Mouse (Mus musculus) neural tube, embryonic 11.5 days (tissue): ENCODE results near the gene Synm. TPM values are rescaled to one million over a fixed set of nuclear protein-coding genes. Genes with fewer than 3 reads are reported as not detected.

ENCODE experiments used
- ATAC-seq: fragments of 200-750 bp; cut with Nextera tagmentation; 2 replicates; pipeline ENCODE4 v1.8.0; 2017; ENCODE audit warnings: moderate number of reproducible peaks, mild to moderate bottlenecking, moderate TSS enrichment, moderate library complexity; ENCODE audit not compliant: insufficient read depth, low FRiP score, low TSS enrichment
- DNase-seq: peaks from one replicate; pipeline ENCODE4 v3.0.0-alpha.2; 2015; ENCODE audit warnings: low spot score
- H3K27ac ChIP-seq: fragments of 300-500 bp; sonication (generic); 2 replicates; pipeline ENCODE4 v1.5.1; 2014; ENCODE audit warnings: low read depth, mild to moderate bottlenecking, low read length
- H3K27me3 ChIP-seq: fragments of 300-500 bp; sonication (generic); 2 replicates; pipeline ENCODE4 v1.6.1; 2014; ENCODE audit warnings: mild to moderate bottlenecking, low read length, mixed read lengths; ENCODE audit not compliant: control insufficient read depth, insufficient read depth
- H3K36me3 ChIP-seq: fragments of 300-500 bp; sonication (generic); 2 replicates; pipeline ENCODE4 v1.6.1; 2014; ENCODE audit warnings: mild to moderate bottlenecking, low read length, moderate library complexity, mixed read lengths; ENCODE audit not compliant: control insufficient read depth, insufficient read depth
- H3K4me1 ChIP-seq: fragments of 300-500 bp; sonication (generic); 2 replicates; pipeline ENCODE4 v1.6.1; 2014; ENCODE audit warnings: low read length, mixed read lengths; ENCODE audit not compliant: control insufficient read depth, insufficient read depth
- H3K4me2 ChIP-seq: fragments of 300-500 bp; sonication (generic); 2 replicates; pipeline ENCODE4 v1.6.1; 2014; ENCODE audit warnings: low read depth, mild to moderate bottlenecking, moderate library complexity
- H3K4me3 ChIP-seq: fragments of 300-500 bp; sonication (generic); 2 replicates; pipeline ENCODE4 v1.5.1; 2014; ENCODE audit warnings: low read depth, low read length
- H3K9ac ChIP-seq: fragments of 300-500 bp; sonication (generic); 2 replicates; pipeline ENCODE4 v1.6.1; 2014; ENCODE audit warnings: mild to moderate bottlenecking, low read length
- H3K9me3 ChIP-seq: fragments of 300-500 bp; sonication (generic); 2 replicates; pipeline ENCODE4 v1.6.1; 2016; ENCODE audit warnings: low read length; ENCODE audit not compliant: control insufficient read depth
- WGBS: fragments of 180-500 bp; shearing (Covaris S2); extraction: QIAGEN DNeasy Blood & Tissue Kit; methylation state at CpG from one replicate; pipeline ENCODE4 v1.1.7; 2014; 5-methylcytosine and 5-hydroxymethylcytosine counted together
- microRNA-seq: library from miRNA; unstranded; fragments of <30 nt; microRNA quantifications from one replicate; pipeline ENCODE4, GENCODE M21; 2016
- polyA plus RNA-seq: library from polyadenylated mRNA; unstranded; fragments of >200 nt; fragmentation: Nextera tagmentation; extraction: Ambion mirVana; gene quantifications from 2 replicates; pipeline ENCODE4 v1.2.1, GENCODE M21; 2014

Gene Synm
- polyA plus RNA-seq, 1 experiment from 2014 or later, result 5.8 TPM

DNA sequence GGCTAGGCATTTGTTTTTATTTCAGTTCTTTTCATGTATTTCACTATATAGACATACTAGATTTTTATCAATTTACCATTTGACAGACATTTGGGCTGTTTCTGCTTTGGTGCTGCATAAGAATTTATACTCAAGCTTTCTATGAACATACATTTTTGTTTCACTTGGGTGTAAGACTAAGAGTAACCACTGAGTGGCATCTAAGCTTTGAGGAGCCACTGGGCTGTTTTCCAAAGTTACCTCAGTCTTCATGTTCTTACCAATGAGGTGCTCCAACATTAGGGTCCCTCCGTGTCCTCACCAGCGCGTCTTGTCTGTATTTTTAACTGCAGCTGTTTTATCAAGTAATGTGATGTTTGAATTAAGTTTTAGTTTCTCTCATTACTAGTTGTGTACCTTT lies 73.0 kb downstream of the Synm start:
- H3K4me2 ChIP-seq, result no peak overlapping the region
- no peaks in the 10 kb centered on the region for H3K4me1 ChIP-seq
- no peak overlapping the region for H3K4me3 ChIP-seq
- H3K9ac ChIP-seq, result no peak overlapping the region
- no peak for ATAC-seq
- H3K27ac ChIP-seq, result no peak overlapping the region
- no peaks in the 10 kb centered on the region for H3K27me3 ChIP-seq
- no peaks in the 10 kb centered on the region for H3K9me3 ChIP-seq
- no peaks in the 10 kb centered on the region for H3K36me3 ChIP-seq
- 95% methylated on average over 3 of the region's 3 CpGs for WGBS
- DNase-seq, result no peak

- Histone ChIP-seq H3K4me3 (no peak overlapping the region), H3K4me1 (no peaks in the 10 kb centered on the region), H3K27ac (no peak overlapping the region), H3K27me3 (no peaks in the 10 kb centered on the region), H3K9me3 (no peaks in the 10 kb centered on the region), H3K9ac (no peak overlapping the region), H3K36me3 (no peaks in the 10 kb centered on the region), H3K4me2 (no peak overlapping the region)
- no peak for DNase-seq
- ATAC-seq, result no peak
- 87% methylated on average over 16 of the region's 16 CpGs for WGBS
These were observed 76.5 kb downstream of the Synm start for GRCm38 (mm10) chr7:67683006-67683405.

GRCm38 (mm10) chr7:67681078-67681477 lies 78.5 kb downstream of the Synm start:
- Histone ChIP-seq H3K4me2 (no peak overlapping the region), H3K4me3 (no peak overlapping the region), H3K36me3 (no peaks in the 10 kb centered on the region), H3K9me3 (no peaks in the 10 kb centered on the region), H3K27ac (no peak overlapping the region), H3K9ac (no peak overlapping the region), H3K27me3 (no peaks in the 10 kb centered on the region), H3K4me1 (no peaks in the 10 kb centered on the region)
- ATAC-seq (no peak), DNase-seq (no peak)
- 76% methylated on average over 9 of the region's 9 CpGs for WGBS

Small RNAs within 50 kb of the gene (microRNA-seq; reads per million reads assigned to microRNA genes)
- gene Gm23844, result not detected

Other genes with a start within 250 kb of the Synm start
- 29.6 and 32.6 TPM in 2 replicates for gene Lrrc28, start 114.5 kb downstream of the Synm start, polyA plus RNA-seq
- 35.4 and 41.0 TPM in 2 replicates for gene Ttc23, start 112.3 kb downstream of the Synm start, polyA plus RNA-seq
- gene Igf1r, start 193.1 kb upstream of the Synm start, polyA plus RNA-seq, result 17.2 and 18.4 TPM in 2 replicates